Mouse (Mus musculus) embryonic fibroblast, embryonic 13.5 days (primary cell): ENCODE measurements around the gene Hist1h2an. TPM values are rescaled to one million over a fixed set of nuclear protein-coding genes. Genes with fewer than 3 reads are reported as not detected.
A peak's percentile ranks its signal among the peaks of the same experiment; 100 is the strongest.
"Not testable (repeated sequence)": the region's sequence is repeated elsewhere in the genome, so short reads cannot be mapped to it uniquely, and the experiment has no call there.

Experiments
- H3K27ac ChIP-seq: 2 replicates; pipeline ENCODE4 v1.5.1; 2012; ENCODE audit warnings: low read length, control low read depth, inconsistent platforms; ENCODE audit not compliant: insufficient read depth
- H3K4me1 ChIP-seq: 2 replicates; pipeline ENCODE4 v1.6.1; 2011; ENCODE audit warnings: low read length; ENCODE audit not compliant: control insufficient read depth, insufficient read depth
- H3K4me3 ChIP-seq: 2 replicates; pipeline ENCODE4 v1.5.1; 2011; ENCODE audit warnings: mild to moderate bottlenecking, control low read depth, low read length; ENCODE audit not compliant: insufficient read depth
- CTCF ChIP-seq: IDR thresholded peaks from 2 replicates; pipeline ENCODE4 v1.5.1; 2011; ENCODE audit warnings: mild to moderate bottlenecking, control low read depth, low read length, moderate library complexity, borderline replicate concordance; ENCODE audit not compliant: insufficient read depth
- POLR2A ChIP-seq: IDR thresholded peaks from 2 replicates; pipeline ENCODE4 v1.6.1; 2011; ENCODE audit warnings: low read depth, mild to moderate bottlenecking, control low read depth, low read length, moderate library complexity
- polyA plus RNA-seq: library from polyadenylated mRNA; stranded (reverse); fragments of >200 nt; gene quantifications from 2 replicates; pipeline ENCODE4 v1.2.4, GENCODE M21; 2011; ENCODE audit warnings: low read depth; ENCODE audit not compliant: missing spikeins, insufficient read length

Gene Hist1h2an
- polyA plus RNA-seq, 1 experiment: not detected

- H3K4me3 ChIP-seq: peak overlapping the region; percentile 46
- not testable (repeated sequence) for H3K4me1 ChIP-seq
- H3K27ac ChIP-seq: peak overlapping the region; percentile 96
- TF ChIP-seq POLR2A: peak; percentile 87
These were observed 4.4 kb downstream of the Hist1h2an start for GRCm38 (mm10) chr13:21782361-21783254.

GRCm38 (mm10) chr13:21781639-21782038 lies 5.4 kb downstream of the Hist1h2an start:
- TF ChIP-seq CTCF: no peak
- no peak for TF ChIP-seq POLR2A
- Histone ChIP-seq H3K4me3 (no peak overlapping the region), H3K27ac (no peak overlapping the region), H3K4me1 (no peaks in the 10 kb centered on the region)

GRCm38 (mm10) chr13:21781021-21781555 lies 5.9 kb downstream of the Hist1h2an start:
- TF ChIP-seq CTCF (no peak), POLR2A (no peak)
- H3K4me3 ChIP-seq: no peak overlapping the region
- H3K27ac ChIP-seq: no peak overlapping the region
- H3K4me1 ChIP-seq: no peaks in the 10 kb centered on the region

GRCm38 (mm10) chr13:21779767-21780731 lies 7.0 kb downstream of the Hist1h2an start, which contains the start of gene Hist1h1b:
TSS of gene Hist1h1b (minus strand) at chr13:21780625.
- TF ChIP-seq POLR2A: peak; percentile 94
- no peak for TF ChIP-seq CTCF
- Histone ChIP-seq H3K4me1 (no peaks in the 10 kb centered on the region), H3K27ac (peak within 1 kb of the TSS; percentile 63), H3K4me3 (peak within 1 kb of the TSS; percentile 62)

- peak overlapping the region; percentile 62 for H3K4me3 ChIP-seq
- H3K27ac ChIP-seq: peak overlapping the region; percentile 63
- no peaks in the 10 kb centered on the region for H3K4me1 ChIP-seq
- TF ChIP-seq CTCF (no peak), POLR2A (peak; percentile 98)
These were observed 7.9 kb downstream of the Hist1h2an start for GRCm38 (mm10) chr13:21778814-21779766.

GRCm38 (mm10) chr13:21755707-21756106 lies 31.3 kb downstream of the Hist1h2an start:
- H3K4me1 ChIP-seq: peaks cover 6% of the 10 kb centered on the region; the same call in 1 of the 2 replicates
- H3K4me3 ChIP-seq: no peak overlapping the region
- H3K27ac ChIP-seq: no peak overlapping the region
- TF ChIP-seq CTCF: no peak
- TF ChIP-seq POLR2A: no peak

- Histone ChIP-seq H3K27ac (peak overlapping the region; percentile 71), H3K4me3 (peak overlapping the region; percentile 55)
- not testable (repeated sequence) for H3K4me1 ChIP-seq
- peak; percentile 56; the same call in 1 of the 2 replicates for TF ChIP-seq POLR2A
These were observed 32.6 kb downstream of the Hist1h2an start for GRCm38 (mm10) chr13:21754294-21755001.

GRCm38 (mm10) chr13:21753524-21754285 lies 33.3 kb downstream of the Hist1h2an start, which contains the start of the genes Hist1h2ak and Hist1h2bn:
TSS of gene Hist1h2ak (minus strand) at chr13:21753827.
TSS of gene Hist1h2bn (plus strand) at chr13:21754123.
- H3K4me1 ChIP-seq: not testable (repeated sequence)
- peak; percentile 77; the same call in 1 of the 2 replicates for TF ChIP-seq POLR2A
- peak within 1 kb of the TSS; percentile 71 for H3K27ac ChIP-seq
- H3K4me3 ChIP-seq: peak within 1 kb of the TSS; percentile 55
